Mouse (Mus musculus) midbrain, embryonic 12.5 days (tissue): ENCODE results near the gene Bud31. TPM values are rescaled to one million over a fixed set of nuclear protein-coding genes. Genes with fewer than 3 reads are reported as not detected.

Source experiments
- ATAC-seq: fragments of 200-750 bp; cut with Nextera tagmentation; 2 replicates; pipeline ENCODE4 v1.8.0; 2017; ENCODE audit warnings: low read depth, moderate TSS enrichment, moderate library complexity; ENCODE audit not compliant: low FRiP score
- H3K27ac ChIP-seq: fragments of 300-500 bp; sonication (generic); replicated peaks from 2 replicates; pipeline ENCODE4 v1.5.1; 2016; ENCODE audit warnings: mild to moderate bottlenecking
- H3K27me3 ChIP-seq: fragments of 300-500 bp; sonication (generic); 2 replicates; pipeline ENCODE4 v1.6.1; 2016; ENCODE audit warnings: mild to moderate bottlenecking
- H3K36me3 ChIP-seq: fragments of 300-500 bp; sonication (generic); 2 replicates; pipeline ENCODE4 v1.6.1; 2016
- H3K4me1 ChIP-seq: fragments of 300-500 bp; sonication (generic); 2 replicates; pipeline ENCODE4 v1.6.1; 2016
- H3K4me2 ChIP-seq: fragments of 300-500 bp; sonication (generic); replicated peaks from 2 replicates; pipeline ENCODE4 v1.6.1; 2016; ENCODE audit warnings: mild to moderate bottlenecking, moderate library complexity
- H3K4me3 ChIP-seq: fragments of 300-500 bp; sonication (generic); 2 replicates; pipeline ENCODE4 v1.5.1; 2016; ENCODE audit warnings: mild to moderate bottlenecking
- H3K9ac ChIP-seq: fragments of 300-500 bp; sonication (generic); replicated peaks from 2 replicates; pipeline ENCODE4 v1.6.1; 2016; ENCODE audit warnings: mild to moderate bottlenecking, moderate library complexity
- H3K9me3 ChIP-seq: fragments of 300-500 bp; sonication (generic); 2 replicates; pipeline ENCODE4 v1.6.1; 2016; ENCODE audit warnings: mild to moderate bottlenecking
- WGBS: fragments of 180-500 bp; shearing (Covaris S2); methylation state at CpG from one replicate; pipeline ENCODE4 v1.1.7; 2016; 5-methylcytosine and 5-hydroxymethylcytosine counted together
- polyA plus RNA-seq: library from polyadenylated mRNA; unstranded; fragments of >200 nt; fragmentation: Nextera tagmentation; extraction: Ambion mirVana; gene quantifications from 2 replicates; pipeline ENCODE4 v1.2.1, GENCODE M21; 2016

Gene Bud31
- polyA plus RNA-seq, 1 experiment from 2014 or later, result 228 TPM

DNA sequence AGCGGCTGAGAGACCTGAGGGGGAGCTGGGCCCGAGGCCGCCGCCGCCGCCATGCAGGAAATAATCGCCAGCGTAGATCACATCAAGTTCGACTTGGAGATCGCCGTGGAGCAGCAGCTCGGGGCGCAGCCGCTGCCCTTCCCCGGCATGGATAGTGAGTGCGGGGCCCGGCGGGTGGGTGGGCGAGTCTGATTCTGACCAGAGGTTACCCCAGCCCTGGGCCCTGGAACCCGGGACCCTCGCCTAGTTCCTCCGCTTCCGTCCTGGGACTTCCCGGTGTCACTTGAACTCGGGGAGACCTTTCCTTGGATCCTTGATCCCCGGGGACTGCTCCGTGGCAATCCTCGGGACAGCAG lies 27.1 kb downstream of the Bud31 start:
- peak overlapping the region; percentile 93 for H3K9ac ChIP-seq
- WGBS, result under 1% methylated on average over 28 of the region's 28 CpGs
- peaks cover 50% of the 10 kb centered on the region for H3K36me3 ChIP-seq
- H3K27me3 ChIP-seq, result no peaks in the 10 kb centered on the region
- H3K4me2 ChIP-seq, result peak overlapping the region; percentile 96
- H3K27ac ChIP-seq, result peak overlapping the region; percentile 75
- no peaks in the 10 kb centered on the region for H3K9me3 ChIP-seq
- peaks cover 27% of the 10 kb centered on the region for H3K4me1 ChIP-seq
- peak overlapping the region; percentile 88 for H3K4me3 ChIP-seq
- ATAC-seq, result peak; percentile 78

DNA sequence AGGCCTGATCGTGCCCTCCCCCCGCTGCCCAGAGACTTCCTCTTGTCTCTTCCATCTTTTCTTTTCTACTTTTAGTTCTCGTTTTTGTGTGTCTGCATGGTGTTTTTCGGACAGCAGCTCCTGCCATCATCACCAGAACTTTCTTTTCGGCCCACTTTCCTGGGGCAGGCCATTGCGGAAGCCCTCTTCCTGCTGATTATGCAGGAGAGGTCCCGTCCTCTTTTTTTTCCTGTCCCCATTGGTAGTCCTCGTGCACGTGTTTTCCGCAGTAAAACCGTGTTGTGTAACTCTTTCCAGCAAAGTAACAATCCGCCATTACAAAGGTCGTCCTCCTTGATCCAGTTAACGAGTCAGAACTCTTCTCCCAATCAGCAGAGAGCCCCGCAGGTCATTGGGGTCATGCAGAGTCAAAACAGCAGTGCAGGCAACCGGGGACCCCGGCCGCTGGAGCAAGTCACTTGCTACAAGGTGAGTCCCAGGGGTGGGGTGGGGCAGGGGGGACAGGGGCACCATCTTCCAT lies 38.4 kb downstream of the Bud31 start:
- WGBS, result 87% methylated on average over 18 of the region's 18 CpGs
- Histone ChIP-seq H3K9me3 (no peaks in the 10 kb centered on the region), H3K4me2 (no peak overlapping the region), H3K36me3 (peaks cover 99% of the 10 kb centered on the region), H3K27ac (no peak overlapping the region), H3K9ac (no peak overlapping the region), H3K4me1 (no peaks in the 10 kb centered on the region; the same call in 1 of the 2 replicates), H3K27me3 (no peaks in the 10 kb centered on the region), H3K4me3 (no peak overlapping the region)
- ATAC-seq, result no peak

GRCm38 (mm10) chr5:145185244-145185643 lies 45.1 kb downstream of the Bud31 start:
- Histone ChIP-seq H3K27me3 (no peaks in the 10 kb centered on the region), H3K36me3 (peaks cover 76% of the 10 kb centered on the region), H3K27ac (no peak overlapping the region), H3K4me2 (no peak overlapping the region), H3K4me3 (no peak overlapping the region), H3K4me1 (peaks cover 9% of the 10 kb centered on the region), H3K9ac (no peak overlapping the region), H3K9me3 (no peaks in the 10 kb centered on the region)
- 93% methylated on average over 2 of the region's 2 CpGs for WGBS
- ATAC-seq, result no peak

DNA sequence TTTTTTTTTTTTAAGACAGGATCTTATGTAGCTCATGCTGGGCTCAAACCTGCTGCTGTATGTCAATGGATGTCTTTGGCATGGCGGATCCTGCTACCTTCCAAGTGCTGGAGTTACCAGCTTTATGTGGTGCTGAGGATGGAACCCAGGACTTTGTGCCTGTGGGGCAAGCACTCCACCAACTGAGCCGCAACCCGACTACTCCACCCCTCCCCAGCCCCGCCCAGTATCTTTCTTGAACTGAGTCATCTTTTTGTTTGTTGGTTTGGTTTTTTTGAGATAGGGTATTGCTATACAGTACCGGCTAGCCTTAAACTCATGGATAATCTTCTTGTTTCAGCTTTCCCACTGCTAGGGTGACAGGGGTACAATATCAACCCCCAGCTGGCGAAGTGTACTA lies 49.3 kb downstream of the Bud31 start:
- Histone ChIP-seq H3K4me3 (no peak overlapping the region), H3K4me1 (peaks cover 20% of the 10 kb centered on the region), H3K27me3 (no peaks in the 10 kb centered on the region), H3K9ac (no peak overlapping the region), H3K27ac (no peak overlapping the region), H3K36me3 (peaks cover 39% of the 10 kb centered on the region), H3K4me2 (0 out of 2 replicates have a peak overlapping the region, but pooled peaks have one; percentile 89), H3K9me3 (no peaks in the 10 kb centered on the region)
- no peak for ATAC-seq
- 94% methylated on average over 6 of the region's 6 CpGs for WGBS

DNA sequence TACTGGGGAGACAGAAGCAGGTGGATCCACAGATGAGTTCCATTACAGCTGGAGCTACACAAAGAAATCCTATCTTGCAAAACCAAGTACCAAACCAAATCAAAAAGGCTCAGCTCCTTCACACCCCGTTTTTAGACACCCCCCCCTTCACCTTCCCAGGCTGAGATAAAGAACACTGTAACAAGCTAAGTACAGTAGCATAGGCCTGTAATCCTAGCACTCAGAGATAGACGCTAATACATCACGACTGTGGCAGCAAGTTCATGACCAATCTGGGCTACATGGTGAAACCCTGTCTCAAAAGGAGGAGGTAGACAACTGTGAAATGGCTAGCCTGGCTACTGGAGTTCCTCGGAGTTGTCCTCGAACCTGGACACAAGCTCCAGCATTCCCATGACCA lies 50.2 kb downstream of the Bud31 start:
- Histone ChIP-seq H3K36me3 (peaks cover 41% of the 10 kb centered on the region), H3K27me3 (no peaks in the 10 kb centered on the region), H3K9ac (peak overlapping the region; percentile 96), H3K27ac (no peak overlapping the region), H3K4me3 (peak overlapping the region; percentile 91), H3K4me2 (peak overlapping the region; percentile 89), H3K9me3 (no peaks in the 10 kb centered on the region), H3K4me1 (peaks cover 20% of the 10 kb centered on the region)
- WGBS, result 53% methylated on average over 5 of the region's 5 CpGs
- no peak for ATAC-seq

GRCm38 (mm10) chr5:145190875-145191798 lies 51.0 kb downstream of the Bud31 start:
- no peaks in the 10 kb centered on the region for H3K27me3 ChIP-seq
- peak overlapping the region; percentile 89 for H3K4me2 ChIP-seq
- peak overlapping the region; percentile 96 for H3K9ac ChIP-seq
- H3K27ac ChIP-seq, result peak overlapping the region; percentile 86
- H3K4me3 ChIP-seq, result peak overlapping the region; percentile 91
- WGBS, result under 1% methylated on average over 41 of the region's 41 CpGs
- H3K36me3 ChIP-seq, result peaks cover 41% of the 10 kb centered on the region
- no peaks in the 10 kb centered on the region for H3K9me3 ChIP-seq
- peaks cover 20% of the 10 kb centered on the region for H3K4me1 ChIP-seq
- peak; percentile 93 for ATAC-seq

DNA sequence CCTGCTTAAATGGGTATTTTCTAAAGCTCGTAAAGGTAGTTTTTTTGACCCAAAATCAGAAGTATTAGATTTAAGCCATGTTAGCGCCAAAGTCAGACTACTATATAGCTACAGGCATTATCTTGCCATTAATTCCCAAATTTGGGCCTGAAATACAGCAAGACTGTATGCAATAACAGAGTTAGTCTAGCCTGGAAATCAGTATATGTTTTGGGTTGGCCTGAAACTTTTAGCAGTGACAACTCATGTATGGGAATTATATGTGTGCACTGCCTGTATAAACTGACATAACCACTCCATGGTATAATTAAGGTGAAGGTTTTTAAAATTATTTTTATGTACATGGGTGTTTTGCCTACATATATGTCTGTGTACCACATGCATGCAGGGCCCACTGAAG lies 51.8 kb downstream of the Bud31 start, which contains the start of gene Atp5j2:
Gene Atp5j2, minus strand, starts transcription at position 101 of the 400 bp plus-strand sequence.
- Histone ChIP-seq H3K4me3 (peak within 1 kb of the TSS; percentile 91), H3K36me3 (peaks cover 38% of the 10 kb centered on the region), H3K4me2 (peak within 1 kb of the TSS; percentile 89), H3K4me1 (peaks cover 20% of the 10 kb centered on the region), H3K27ac (peak within 1 kb of the TSS; percentile 86), H3K9ac (peak within 1 kb of the TSS; percentile 96), H3K9me3 (no peaks in the 10 kb centered on the region), H3K27me3 (no peaks in the 10 kb centered on the region)
- no peak for ATAC-seq
- WGBS, result 75% methylated on average over 2 of the region's 2 CpGs

Other genes starting within 250 kb of the Bud31 start
- 28.3 and 31.8 TPM in 2 replicates for gene Smurf1, start 174.5 kb upstream of the Bud31 start, polyA plus RNA-seq
- not detected in 2 replicates for gene Gm4871, start 107.6 kb upstream of the Bud31 start, polyA plus RNA-seq
- not detected in 2 replicates for gene 1700018F24Rik, start 97.4 kb upstream of the Bud31 start, polyA plus RNA-seq
- gene Arpc1a, start 56.5 kb upstream of the Bud31 start, polyA plus RNA-seq, result 176 and 186 TPM in 2 replicates
- not detected in 2 replicates for gene Kpna7, start 56.3 kb upstream of the Bud31 start, polyA plus RNA-seq
- gene Arpc1b, start 26.1 kb upstream of the Bud31 start, polyA plus RNA-seq, result 69.2 and 82.3 TPM in 2 replicates
- gene Pdap1, start 124 bp upstream of the Bud31 start, polyA plus RNA-seq, result 131 and 138 TPM in 2 replicates
- gene Ptcd1, start 26.7 kb downstream of the Bud31 start, polyA plus RNA-seq, result 22.7 and 23.3 TPM in 2 replicates
- gene Cpsf4, start 26.9 kb downstream of the Bud31 start, polyA plus RNA-seq, result 65.1 and 65.4 TPM in 2 replicates
- 525 and 533 TPM in 2 replicates for gene Atp5j2, start 51.7 kb downstream of the Bud31 start, polyA plus RNA-seq
- 10.9 TPM in 2 replicates for gene Zkscan14, start 61.5 kb downstream of the Bud31 start, polyA plus RNA-seq
- 21.0 and 21.1 TPM in 2 replicates for gene Zkscan5, start 64.2 kb downstream of the Bud31 start, polyA plus RNA-seq
- gene Zfp655, start 91.4 kb downstream of the Bud31 start, polyA plus RNA-seq, result 43.4 and 45.9 TPM in 2 replicates
- 0.71 and 1.1 TPM in 2 replicates for gene Zscan25, start 140.1 kb downstream of the Bud31 start, polyA plus RNA-seq
- gene Cyp3a57, start 204.9 kb downstream of the Bud31 start, polyA plus RNA-seq, result not detected in 2 replicates